Mouse (Mus musculus) hematopoietic stem cell, adult 5-6 weeks (primary cell): ENCODE data around the gene Zfp27. TPM values are rescaled to one million over a fixed set of nuclear protein-coding genes. Genes with fewer than 3 reads are reported as not detected.
A peak's percentile ranks its signal among the peaks of the same experiment; 100 is the strongest.
"Not testable (repeated sequence)": the region's sequence is repeated elsewhere in the genome, so short reads cannot be mapped to it uniquely, and the experiment has no call there.

Source experiments
- ATAC-seq, 2 experiments: fragments of 125-278 bp in 1 of 2; replicated peaks in 1 of 2; 2 replicates each; pipeline ENCODE4 v1.8.0; 2016 to 2017; ENCODE audit warnings: inconsistent platforms in 2 of 2, mild to moderate bottlenecking in 2 of 2, moderate number of reproducible peaks in 2 of 2, low read depth in 1 of 2, moderate TSS enrichment in 1 of 2; ENCODE audit not compliant: low FRiP score in 2 of 2, poor library complexity in 2 of 2, severe bottlenecking in 2 of 2, insufficient read depth in 1 of 2, low TSS enrichment in 1 of 2
- total RNA-seq: library from RNA; stranded (forward); fragments of 172-1452, 232-1000 nt; gene quantifications from 2 replicates; pipeline ENCODE4 v1.2.3, GENCODE M21; 2017

Gene Zfp27
- total RNA-seq, 1 experiment from 2014 or later, result 11.9 TPM

- no peak for ATAC-seq
Observed at GRCm38 (mm10) chr7:29906682-29907058, 298 bp upstream of the Zfp27 start.

GRCm38 (mm10) chr7:29904101-29904500, 2.3 kb downstream of the Zfp27 start:
- no peak for ATAC-seq

- ATAC-seq, result no peak
Observed at GRCm38 (mm10) chr7:29898351-29898750, 8.0 kb downstream of the Zfp27 start.

GRCm38 (mm10) chr7:29892756-29893155, 13.6 kb downstream of the Zfp27 start:
- no peak for ATAC-seq

- ATAC-seq, result no peak
Observed at GRCm38 (mm10) chr7:29890501-29890900, 15.9 kb downstream of the Zfp27 start.

- ATAC-seq, result no peak
Observed at GRCm38 (mm10) chr7:29880916-29881315, 25.5 kb downstream of the Zfp27 start.

- no peak for ATAC-seq
Observed at GRCm38 (mm10) chr7:29880056-29880455, 26.3 kb downstream of the Zfp27 start.

GRCm38 (mm10) chr7:29877561-29877960, 28.8 kb downstream of the Zfp27 start:
- not testable (repeated sequence) for ATAC-seq

- no peak for ATAC-seq
Observed at GRCm38 (mm10) chr7:29874256-29874655, 32.1 kb downstream of the Zfp27 start.

- ATAC-seq, result no peak
Observed at GRCm38 (mm10) chr7:29861660-29862059, 44.7 kb downstream of the Zfp27 start.

- peak; percentile 99 for ATAC-seq
Observed at GRCm38 (mm10) chr7:29859532-29860517, 46.5 kb downstream of the Zfp27 start, which contains the start of gene Zfp420. TSS of gene Zfp420 (plus strand) at chr7:29859979.

- peak; percentile 99 to 100 for ATAC-seq
Observed at GRCm38 (mm10) chr7:29853219-29853842, 53.0 kb downstream of the Zfp27 start, which contains the start of gene Zfp940. TSS of gene Zfp940 (minus strand) at chr7:29853669.

GRCm38 (mm10) chr7:29852831-29853218, 53.5 kb downstream of the Zfp27 start:
- no peak for ATAC-seq

- no peak for ATAC-seq
Observed at GRCm38 (mm10) chr7:29844616-29845015, 61.8 kb downstream of the Zfp27 start.

Other genes starting within 250 kb of the Zfp27 start
- not detected in 2 replicates for gene Catsperg2, start 179.5 kb downstream of the Zfp27 start, total RNA-seq
- gene Zfp84, start 138.0 kb downstream of the Zfp27 start, total RNA-seq, result 22.1 and 29.1 TPM in 2 replicates
- gene Zfp30, start 122.6 kb downstream of the Zfp27 start, total RNA-seq, result 2.4 and 3.9 TPM in 2 replicates
- 13.8 and 17.4 TPM in 2 replicates for gene Zfp790, start 90.5 kb downstream of the Zfp27 start, total RNA-seq
- 6.1 and 7.4 TPM in 2 replicates for gene Zfp940, start 52.9 kb downstream of the Zfp27 start, total RNA-seq
- gene Zfp420, start 46.6 kb downstream of the Zfp27 start, total RNA-seq, result 2.6 and 6.1 TPM in 2 replicates
- 2.2 and 4.5 TPM in 2 replicates for gene Zfp383, start 1.7 kb upstream of the Zfp27 start, total RNA-seq
- 11.7 and 15.1 TPM in 2 replicates for gene Zfp74, start 47.5 kb upstream of the Zfp27 start, total RNA-seq
- 21.7 and 23.1 TPM in 2 replicates for gene Zfp568, start 77.4 kb upstream of the Zfp27 start, total RNA-seq
- gene Zfp14, start 144.8 kb upstream of the Zfp27 start, total RNA-seq, result 3.5 and 4.3 TPM in 2 replicates
- gene Zfp82, start 166.3 kb upstream of the Zfp27 start, total RNA-seq, result 4.4 and 6.6 TPM in 2 replicates
- gene Gm26920, start 183.8 kb upstream of the Zfp27 start, total RNA-seq, result not detected in 2 replicates
- 7.3 and 8.1 TPM in 2 replicates for gene Zfp566, start 184.0 kb upstream of the Zfp27 start, total RNA-seq
- 55.7 and 56.5 TPM in 2 replicates for gene Zfp260, start 188.2 kb upstream of the Zfp27 start, total RNA-seq
- gene Zfp382, start 215.4 kb upstream of the Zfp27 start, total RNA-seq, result 7.9 and 8.3 TPM in 2 replicates